In the genomic region with DNA sequence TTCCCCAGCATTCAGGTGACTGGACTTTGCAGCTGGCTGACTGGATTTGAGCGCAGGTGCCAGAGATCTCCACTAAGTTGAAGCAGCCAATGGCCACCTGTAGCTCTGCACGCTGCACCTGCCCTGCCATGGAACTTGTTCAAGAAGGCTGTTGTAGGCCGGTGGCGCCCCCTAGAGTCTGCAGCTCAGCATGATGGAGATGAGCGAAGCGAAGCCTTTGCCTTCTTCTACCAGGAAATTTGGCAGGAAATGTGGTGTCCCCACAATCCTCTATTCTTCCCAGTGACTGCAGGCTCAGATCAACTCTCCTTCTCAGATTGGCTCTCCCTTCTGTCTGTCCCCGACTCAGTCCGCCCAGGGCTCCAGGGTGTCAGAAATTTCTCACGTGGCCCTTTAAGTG, we compare ENCODE assay signal across 9 mouse cellular contexts. TPM values are rescaled to one million over a fixed set of nuclear protein-coding genes. Genes with fewer than 3 reads are reported as not detected.
DNase-seq lines count a peak whose midpoint lies in the region; ATAC-seq lines count a peak whose summit lies in the region.
"Had no signal": no experiment of that assay in that cellular context is flagged by ENCODE, and none has a peak within 500 bp of the region (broad histone marks: within the 10 kb centered on the region; RNA-seq: fewer than 3 reads in every experiment).

No protein-coding gene starts in this region.

- peaks cover 95% of the 10 kb centered on the region for H3K27me3 ChIP-seq in kidney, embryonic 15.5 days
- H3K27me3 ChIP-seq in lung, embryonic 16.5 days (ENCODE audit: control insufficient read depth, insufficient read depth, low read depth, low read length), result peaks cover 30% of the 10 kb centered on the region

- H3K9ac ChIP-seq in kidney, embryonic 15.5 days, result no peak overlapping the region
- no peak overlapping the region for H3K9ac ChIP-seq in lung, embryonic 16.5 days (ENCODE audit: low read length)
- H3K9ac ChIP-seq: heart, embryonic 13.5 days had no signal

- H3K36me3 ChIP-seq in kidney, embryonic 15.5 days, result no peaks in the 10 kb centered on the region
- H3K36me3 ChIP-seq in lung, embryonic 16.5 days (ENCODE audit: control insufficient read depth, insufficient read depth, low read length), result no peaks in the 10 kb centered on the region
- H3K36me3 ChIP-seq: heart, embryonic 13.5 days had no signal

- peak; percentile 6 for DNase-seq in kidney, adult 18-20 months
- peak; percentile 55 to 75 for DNase-seq in cerebellum, postnatal 25 days
- DNase-seq in layer of hippocampus, adult 18-20 months (ENCODE audit: low spot score in 2 of 2), result peak; percentile 76 to 93
- peak; percentile 72 for DNase-seq in testis, postnatal 14 days (ENCODE audit: low spot score)
- DNase-seq in c-Kit-positive CD71-positive TER-119-positive erythroid progenitor cells, embryonic 14.5 days (ENCODE audit: low spot score), result no peak

- H3K27ac ChIP-seq in kidney, embryonic 15.5 days, result no peak overlapping the region
- H3K27ac ChIP-seq in lung, embryonic 16.5 days (ENCODE audit: low read length), result no peak overlapping the region
- H3K27ac ChIP-seq: heart, embryonic 13.5 days had no signal

- H3K4me3 ChIP-seq in kidney, embryonic 15.5 days (replicated peaks), result no peak overlapping the region
- H3K4me3 ChIP-seq in lung, embryonic 16.5 days (ENCODE audit: low read length), result no peak overlapping the region
- H3K4me3 ChIP-seq: heart, embryonic 13.5 days had no signal

- 16% methylated on average over 9 of the region's 9 CpGs for WGBS in kidney, embryonic 15.5 days
- 11% methylated on average over 9 of the region's 9 CpGs for WGBS in lung, embryonic 16.5 days

- H3K4me2 ChIP-seq in kidney, embryonic 15.5 days, result no peak overlapping the region
- H3K4me2 ChIP-seq in lung, embryonic 16.5 days (ENCODE audit: low read depth, low read length), result no peak overlapping the region
- H3K4me2 ChIP-seq: heart, embryonic 13.5 days had no signal

- H3K9me3 ChIP-seq in kidney, embryonic 15.5 days (replicated peaks), result no peaks in the 10 kb centered on the region
- no peaks in the 10 kb centered on the region for H3K9me3 ChIP-seq in lung, embryonic 16.5 days (ENCODE audit: control insufficient read depth, low read length)
- H3K9me3 ChIP-seq: heart, embryonic 13.5 days had no signal

- no peak for ATAC-seq in kidney, embryonic 15.5 days (replicated peaks; ENCODE audit: low FRiP score)
- ATAC-seq in lung, embryonic 16.5 days (ENCODE audit: low read depth), result 0 out of 2 replicates have a peak, but pooled peaks have one; percentile 21
- ATAC-seq in megakaryocyte, adult 5-6 weeks (ENCODE audit: poor library complexity, severe bottlenecking), result no peak

- peaks cover 9% of the 10 kb centered on the region for H3K4me1 ChIP-seq in kidney, embryonic 15.5 days
- H3K4me1 ChIP-seq in lung, embryonic 16.5 days (replicated peaks; ENCODE audit: control insufficient read depth, insufficient read depth, low read length), result peaks cover 6% of the 10 kb centered on the region
- H3K4me1 ChIP-seq: heart, embryonic 13.5 days had no signal

RNA-seq across cellular contexts. Expression of a gene that starts 4.0 kb away (rescaled TPM):
- 0.30 and 0.58 TPM in 2 replicates for polyA plus RNA-seq in kidney, embryonic 15.5 days (2015; fragmentation: Nextera tagmentation; extraction: Ambion mirVana)
- total RNA-seq in layer of hippocampus, adult 18-20 months (2021), result 10 to 100 TPM; 20.0 to 20.1 TPM
- 0.69 and 0.98 TPM in 2 replicates for polyA plus RNA-seq in lung, embryonic 16.5 days (2015; fragmentation: Nextera tagmentation; extraction: Ambion mirVana)
- total RNA-seq in megakaryocyte, adult 5-6 weeks (2015), result not detected in 2 replicates
- 0.07 TPM in 1 of 2 replicates, not detected in the other for total RNA-seq in megakaryocyte, adult 5-6 weeks (2017)

Comparison
In these comparisons a context has a peak if more than half of its experiments do, and no peak if none do; other contexts are left out.
1. RNA of a gene that starts 4.0 kb away (total RNA-seq): 20.0 to 20.1 TPM in layer of hippocampus, adult 18-20 months; 0.07 TPM in megakaryocyte, adult 5-6 weeks; every median in the first group is over 10 times any median in the second.